Mouse (Mus musculus): Measurements from ENCODE around the gene Bhlha15. TPM values are rescaled to one million over a fixed set of nuclear protein-coding genes. Genes with fewer than 3 reads are reported as not detected.

Gene Bhlha15
- polyA plus RNA-seq, 1 experiment from 2014 or later: 10.2 TPM

DNA sequence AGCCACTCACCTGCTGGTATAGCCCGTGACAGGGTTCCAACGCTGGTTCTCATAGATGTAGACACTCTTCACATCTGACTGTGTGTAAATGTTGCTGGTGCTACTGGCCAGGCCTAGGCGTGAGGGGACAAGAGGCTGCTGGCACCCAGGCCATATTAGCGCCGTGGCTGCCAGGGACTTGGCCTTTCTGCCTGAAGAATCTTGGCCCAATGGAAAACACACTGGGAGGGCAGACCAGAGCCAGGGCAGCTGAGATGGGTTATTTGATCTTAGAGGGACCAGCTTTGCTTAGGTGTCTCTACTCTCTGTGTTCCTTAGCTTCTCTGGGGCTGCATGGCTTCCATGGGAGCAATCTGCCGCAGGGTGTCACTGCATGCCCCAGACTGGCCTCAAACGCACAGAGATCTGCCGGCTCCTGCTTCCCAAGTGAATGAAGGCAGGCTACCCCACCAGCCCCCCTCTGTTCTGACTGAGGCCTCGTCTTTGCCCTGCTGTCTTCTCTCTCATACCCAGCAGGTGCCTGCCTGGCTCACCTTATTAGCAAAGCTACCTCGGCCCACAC lies 13.4 kb downstream of the Bhlha15 start:
- no peak for ATAC-seq
- Histone ChIP-seq H3K27me3 (replicated peaks; ENCODE audit: control insufficient read depth, insufficient read depth, low read length) (no peaks in the 10 kb centered on the region), H3K4me2 (ENCODE audit: low read depth, low read length) (no peak overlapping the region), H3K9ac (ENCODE audit: low read depth, low read length) (no peak overlapping the region), H3K36me3 (ENCODE audit: control insufficient read depth, insufficient read depth, low read length) (peaks cover 18% of the 10 kb centered on the region), H3K4me3 (ENCODE audit: low read length) (no peak overlapping the region), H3K9me3 (ENCODE audit: control insufficient read depth, low read length) (0 out of 2 replicates have a peak, but pooled peaks cover 5% of the 10 kb centered on the region), H3K27ac (ENCODE audit: low read length) (no peak overlapping the region), H3K4me1 (ENCODE audit: control insufficient read depth, insufficient read depth, low read length) (no peaks in the 10 kb centered on the region)
- 92% methylated on average over 10 of the region's 10 CpGs for WGBS

DNA sequence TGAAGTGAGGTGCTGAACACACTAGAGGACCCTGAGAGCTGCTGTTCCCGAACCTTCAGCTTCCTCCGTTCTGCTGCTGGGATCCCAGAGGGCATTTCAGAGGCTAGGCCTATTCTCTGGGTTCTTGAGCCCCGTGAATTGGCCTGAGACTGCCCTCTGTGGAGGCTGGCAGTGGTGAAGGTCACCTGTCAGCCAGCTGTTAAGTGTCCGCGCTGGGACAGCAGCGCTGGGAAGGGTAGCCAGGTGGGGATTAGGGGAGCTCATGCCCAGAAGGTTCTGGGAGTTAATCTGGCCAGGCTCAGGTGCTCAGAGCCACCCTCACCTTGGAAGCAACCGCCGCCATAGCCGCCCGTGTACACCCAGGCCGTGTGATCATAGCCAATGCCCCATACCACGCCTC lies 14.2 kb downstream of the Bhlha15 start:
- ATAC-seq: no peak
- 0 out of 2 replicates have a peak, but pooled peaks cover 5% of the 10 kb centered on the region for H3K9me3 ChIP-seq (ENCODE audit: control insufficient read depth, low read length)
- H3K4me2 ChIP-seq (ENCODE audit: low read depth, low read length): no peak overlapping the region

DNA sequence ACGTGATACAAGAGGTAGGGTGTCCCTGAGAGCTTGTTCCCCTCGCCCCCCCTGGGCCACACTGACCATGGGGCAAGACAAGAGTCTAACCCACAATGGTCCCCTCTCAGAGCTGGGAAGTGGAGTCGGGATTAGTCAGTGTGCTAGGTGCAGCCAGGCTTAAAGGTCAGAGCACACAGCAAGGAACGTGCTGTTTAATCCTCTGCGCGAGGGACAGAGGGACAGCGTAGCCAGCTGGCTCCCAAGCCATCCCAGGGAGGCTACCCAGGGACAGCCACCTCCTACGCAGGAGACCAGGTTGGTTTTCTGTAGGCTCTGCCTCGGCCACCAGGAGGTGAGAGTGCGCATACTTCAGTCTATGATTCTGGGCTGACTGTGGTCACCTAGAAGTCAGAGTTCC lies 14.8 kb downstream of the Bhlha15 start:
- H3K27ac ChIP-seq (ENCODE audit: low read length): no peak overlapping the region
- peaks cover 18% of the 10 kb centered on the region for H3K36me3 ChIP-seq (ENCODE audit: control insufficient read depth, insufficient read depth, low read length)
- 86% methylated on average over 10 of the region's 10 CpGs for WGBS
- H3K9me3 ChIP-seq (ENCODE audit: control insufficient read depth, low read length): 0 out of 2 replicates have a peak, but pooled peaks cover 5% of the 10 kb centered on the region
- H3K4me2 ChIP-seq (ENCODE audit: low read depth, low read length): no peak overlapping the region
- no peak overlapping the region for H3K9ac ChIP-seq (ENCODE audit: low read depth, low read length)
- H3K27me3 ChIP-seq (replicated peaks; ENCODE audit: control insufficient read depth, insufficient read depth, low read length): no peaks in the 10 kb centered on the region
- no peaks in the 10 kb centered on the region for H3K4me1 ChIP-seq (ENCODE audit: control insufficient read depth, insufficient read depth, low read length)
- H3K4me3 ChIP-seq (ENCODE audit: low read length): no peak overlapping the region
- ATAC-seq: no peak

More for the DNA sequence above, 14.2 kb downstream of the Bhlha15 start:
- Histone ChIP-seq H3K36me3 (ENCODE audit: control insufficient read depth, insufficient read depth, low read length) (peaks cover 18% of the 10 kb centered on the region), H3K9ac (ENCODE audit: low read depth, low read length) (no peak overlapping the region), H3K27me3 (replicated peaks; ENCODE audit: control insufficient read depth, insufficient read depth, low read length) (no peaks in the 10 kb centered on the region), H3K4me3 (ENCODE audit: low read length) (no peak overlapping the region), H3K4me1 (ENCODE audit: control insufficient read depth, insufficient read depth, low read length) (no peaks in the 10 kb centered on the region), H3K27ac (ENCODE audit: low read length) (no peak overlapping the region)
- WGBS: 92% methylated on average over 12 of the region's 12 CpGs

DNA sequence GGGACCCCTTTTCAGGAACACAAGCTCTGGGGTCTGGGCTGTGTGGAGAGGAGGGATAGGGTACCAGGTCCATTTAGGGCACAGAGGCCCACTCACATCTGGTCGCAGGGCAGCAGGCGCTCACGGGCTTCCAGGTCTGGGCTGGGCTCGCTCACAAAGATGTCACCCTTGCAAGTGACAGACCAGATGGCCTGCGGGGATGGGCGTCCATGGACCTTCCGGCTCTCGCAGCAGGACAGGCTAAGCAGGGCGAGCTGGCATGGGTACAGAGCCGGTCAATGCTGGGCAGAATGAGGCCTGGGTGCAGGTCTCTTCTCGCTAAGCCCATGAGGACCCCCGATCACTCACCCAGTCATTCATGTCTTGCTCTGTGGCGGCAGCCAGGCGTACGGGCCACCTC lies 16.0 kb downstream of the Bhlha15 start:
- no peak for ATAC-seq
- Histone ChIP-seq H3K4me1 (ENCODE audit: control insufficient read depth, insufficient read depth, low read length) (no peaks in the 10 kb centered on the region), H3K4me2 (ENCODE audit: low read depth, low read length) (no peak overlapping the region), H3K27me3 (replicated peaks; ENCODE audit: control insufficient read depth, insufficient read depth, low read length) (no peaks in the 10 kb centered on the region), H3K4me3 (ENCODE audit: low read length) (no peak overlapping the region), H3K9me3 (ENCODE audit: control insufficient read depth, low read length) (0 out of 2 replicates have a peak, but pooled peaks cover 5% of the 10 kb centered on the region), H3K36me3 (ENCODE audit: control insufficient read depth, insufficient read depth, low read length) (peaks cover 18% of the 10 kb centered on the region), H3K9ac (ENCODE audit: low read depth, low read length) (no peak overlapping the region), H3K27ac (ENCODE audit: low read length) (no peak overlapping the region)
- WGBS: 95% methylated on average over 15 of the region's 15 CpGs

DNA sequence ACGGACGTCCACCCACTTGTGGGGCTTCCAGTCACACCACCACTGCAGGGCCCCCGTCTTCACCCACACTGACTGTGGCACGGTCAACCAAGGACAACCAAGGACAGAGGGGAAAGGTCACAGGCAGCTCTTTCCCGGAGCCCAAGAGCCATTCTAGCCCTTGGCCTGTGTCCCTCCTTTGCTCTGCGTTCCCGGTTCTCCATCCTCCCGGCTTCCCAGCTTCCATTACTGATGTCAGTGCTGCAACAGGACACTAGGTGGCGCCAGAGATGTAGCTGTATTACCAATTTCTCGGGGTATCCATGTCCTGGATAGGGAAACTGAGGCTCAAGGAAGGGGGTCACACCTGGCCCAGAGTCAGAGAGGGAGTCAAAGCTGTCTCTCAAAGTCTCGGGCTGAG lies 17.4 kb downstream of the Bhlha15 start:
- H3K4me1 ChIP-seq (ENCODE audit: control insufficient read depth, insufficient read depth, low read length): no peaks in the 10 kb centered on the region
- no peak for ATAC-seq
- no peak overlapping the region for H3K9ac ChIP-seq (ENCODE audit: low read depth, low read length)
- H3K27me3 ChIP-seq (replicated peaks; ENCODE audit: control insufficient read depth, insufficient read depth, low read length): no peaks in the 10 kb centered on the region
- H3K36me3 ChIP-seq (ENCODE audit: control insufficient read depth, insufficient read depth, low read length): peaks cover 17% of the 10 kb centered on the region
- 51% methylated on average over 11 of the region's 11 CpGs for WGBS
- H3K4me2 ChIP-seq (ENCODE audit: low read depth, low read length): no peak overlapping the region
- no peak overlapping the region for H3K27ac ChIP-seq (ENCODE audit: low read length)
- 0 out of 2 replicates have a peak, but pooled peaks cover 2% of the 10 kb centered on the region for H3K9me3 ChIP-seq (ENCODE audit: control insufficient read depth, low read length)
- H3K4me3 ChIP-seq (ENCODE audit: low read length): no peak overlapping the region

DNA sequence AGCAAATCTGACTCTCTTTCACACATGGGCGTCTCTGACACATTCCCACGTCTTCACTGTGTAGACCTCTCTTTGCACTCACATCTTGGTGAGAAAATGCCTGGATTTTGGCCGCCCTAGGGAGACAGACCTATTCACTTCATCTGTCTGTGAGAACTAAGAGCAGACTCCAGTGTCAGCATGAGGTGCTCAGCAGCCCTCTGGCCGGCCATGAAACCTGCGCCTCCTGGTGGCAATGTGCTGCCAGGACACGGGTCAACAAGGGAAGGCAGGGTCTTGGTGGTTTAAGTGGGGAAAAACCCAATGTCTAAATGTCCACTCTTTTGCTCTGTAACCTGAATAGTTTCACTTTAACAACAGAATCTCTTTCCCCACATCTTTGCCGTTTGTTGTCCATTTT lies 24.4 kb downstream of the Bhlha15 start:
- Histone ChIP-seq H3K9ac (ENCODE audit: low read depth, low read length) (no peak overlapping the region), H3K4me1 (ENCODE audit: control insufficient read depth, insufficient read depth, low read length) (no peaks in the 10 kb centered on the region), H3K27me3 (replicated peaks; ENCODE audit: control insufficient read depth, insufficient read depth, low read length) (no peaks in the 10 kb centered on the region), H3K27ac (ENCODE audit: low read length) (no peak overlapping the region), H3K36me3 (ENCODE audit: control insufficient read depth, insufficient read depth, low read length) (peaks cover 5% of the 10 kb centered on the region; the same call in 1 of the 2 replicates), H3K9me3 (ENCODE audit: control insufficient read depth, low read length) (no peaks in the 10 kb centered on the region), H3K4me2 (ENCODE audit: low read depth, low read length) (no peak overlapping the region), H3K4me3 (ENCODE audit: low read length) (no peak overlapping the region)
- WGBS: 31% methylated on average over 7 of the region's 7 CpGs
- ATAC-seq: no peak

DNA sequence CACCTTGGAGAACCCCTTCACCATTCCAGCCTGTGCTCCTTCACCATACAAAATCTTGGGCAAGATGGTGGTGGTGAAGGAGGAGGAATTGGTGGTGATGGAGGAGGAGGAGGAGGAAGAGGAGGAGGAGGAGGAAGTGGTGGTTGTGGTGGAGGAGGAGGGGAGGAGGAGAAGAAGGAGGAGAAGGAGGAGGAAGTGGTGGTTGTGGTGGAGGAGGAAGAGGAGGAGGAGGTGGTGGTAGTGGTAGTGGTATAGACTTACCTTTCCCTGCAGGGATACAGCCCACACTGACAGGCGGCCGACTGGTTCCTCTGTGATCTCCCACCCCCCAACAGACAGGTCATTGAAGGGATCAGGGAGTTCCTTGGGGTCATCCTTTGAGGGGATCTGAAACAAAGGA lies 25.9 kb downstream of the Bhlha15 start:
- Histone ChIP-seq H3K4me1 (ENCODE audit: control insufficient read depth, insufficient read depth, low read length) (no peaks in the 10 kb centered on the region), H3K9me3 (ENCODE audit: control insufficient read depth, low read length) (no peaks in the 10 kb centered on the region), H3K27ac (ENCODE audit: low read length) (no peak overlapping the region), H3K36me3 (ENCODE audit: control insufficient read depth, insufficient read depth, low read length) (0 out of 2 replicates have a peak, but pooled peaks cover 5% of the 10 kb centered on the region), H3K4me3 (ENCODE audit: low read length) (no peak overlapping the region), H3K4me2 (ENCODE audit: low read depth, low read length) (no peak overlapping the region), H3K9ac (ENCODE audit: low read depth, low read length) (no peak overlapping the region), H3K27me3 (replicated peaks; ENCODE audit: control insufficient read depth, insufficient read depth, low read length) (no peaks in the 10 kb centered on the region)
- ATAC-seq: no peak
- 86% methylated on average over 2 of the region's 2 CpGs for WGBS

DNA sequence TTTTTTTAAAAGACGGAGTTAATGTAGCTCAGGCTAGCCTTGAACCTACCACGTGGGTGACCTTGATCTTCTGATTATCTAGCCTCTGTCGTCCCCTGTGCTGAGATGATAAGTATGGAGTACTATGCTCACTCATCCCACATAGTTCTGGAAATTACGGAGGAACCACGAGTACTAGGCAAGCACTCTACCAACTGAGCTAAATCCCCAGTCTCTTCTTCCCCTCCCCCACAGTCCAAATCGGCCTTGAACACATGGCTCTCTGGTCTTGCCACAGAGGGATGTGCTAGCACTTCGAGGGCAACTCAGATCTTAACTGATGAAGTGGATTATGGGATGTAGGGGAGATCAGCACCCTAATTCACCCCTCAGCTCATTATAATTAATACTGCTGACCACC lies 28.0 kb downstream of the Bhlha15 start:
- no peak overlapping the region for H3K9ac ChIP-seq (ENCODE audit: low read depth, low read length)
- H3K4me3 ChIP-seq (ENCODE audit: low read length): no peak overlapping the region
- H3K27ac ChIP-seq (ENCODE audit: low read length): no peak overlapping the region
- H3K27me3 ChIP-seq (replicated peaks; ENCODE audit: control insufficient read depth, insufficient read depth, low read length): no peaks in the 10 kb centered on the region
- 0 out of 2 replicates have a peak, but pooled peaks cover 5% of the 10 kb centered on the region for H3K36me3 ChIP-seq (ENCODE audit: control insufficient read depth, insufficient read depth, low read length)
- WGBS: 88% methylated on average over 7 of the region's 7 CpGs
- no peaks in the 10 kb centered on the region for H3K9me3 ChIP-seq (ENCODE audit: control insufficient read depth, low read length)
- ATAC-seq: no peak
- peaks cover 6% of the 10 kb centered on the region; the same call in 1 of the 2 replicates for H3K4me1 ChIP-seq (ENCODE audit: control insufficient read depth, insufficient read depth, low read length)
- no peak overlapping the region for H3K4me2 ChIP-seq (ENCODE audit: low read depth, low read length)

DNA sequence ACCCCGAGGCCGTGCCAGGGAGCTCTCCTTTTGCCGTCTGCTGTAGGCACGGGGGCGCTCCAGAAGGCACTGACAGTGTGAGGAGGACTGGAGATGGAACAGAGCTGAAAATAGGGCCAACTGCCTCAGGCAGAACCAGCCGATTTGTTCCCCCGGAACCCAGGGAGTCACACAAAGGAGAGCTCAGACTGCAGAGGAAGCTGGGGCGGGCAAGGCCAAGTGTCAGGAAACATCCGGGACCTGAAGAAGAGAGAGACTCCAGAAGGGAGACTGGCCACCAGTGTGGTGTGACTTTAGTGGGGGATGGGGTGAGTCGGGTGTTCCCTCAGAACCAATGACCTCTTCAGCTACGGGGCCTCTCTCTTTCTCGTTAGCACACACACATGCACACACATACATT lies 29.2 kb downstream of the Bhlha15 start:
- Histone ChIP-seq H3K27ac (ENCODE audit: low read length) (no peak overlapping the region), H3K4me1 (ENCODE audit: control insufficient read depth, insufficient read depth, low read length) (peaks cover 6% of the 10 kb centered on the region; the same call in 1 of the 2 replicates), H3K4me3 (ENCODE audit: low read length) (no peak overlapping the region), H3K9me3 (ENCODE audit: control insufficient read depth, low read length) (no peaks in the 10 kb centered on the region), H3K4me2 (ENCODE audit: low read depth, low read length) (no peak overlapping the region), H3K36me3 (ENCODE audit: control insufficient read depth, insufficient read depth, low read length) (no peaks in the 10 kb centered on the region), H3K27me3 (replicated peaks; ENCODE audit: control insufficient read depth, insufficient read depth, low read length) (no peaks in the 10 kb centered on the region), H3K9ac (ENCODE audit: low read depth, low read length) (no peak overlapping the region)
- 80% methylated on average over 12 of the region's 12 CpGs for WGBS
- ATAC-seq: no peak

DNA sequence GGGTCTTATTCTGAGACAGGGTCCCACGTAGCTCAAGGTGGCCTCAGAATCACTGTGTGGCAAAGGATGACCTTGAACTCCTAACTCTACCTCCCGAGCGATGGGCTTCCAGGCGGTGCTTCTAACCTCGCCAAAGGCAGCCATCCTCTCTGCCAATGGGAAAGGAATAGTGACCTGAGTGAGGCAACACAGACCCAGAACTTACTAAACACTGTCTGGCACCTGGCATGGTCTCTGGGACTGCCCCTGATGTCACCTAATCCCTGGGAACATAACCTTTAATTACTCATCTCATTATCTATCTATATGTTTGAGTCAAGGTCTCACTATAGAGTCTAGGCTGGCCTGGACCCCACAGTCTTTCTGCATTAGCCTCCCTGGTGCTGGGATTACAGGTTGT lies 29.9 kb downstream of the Bhlha15 start:
- H3K4me3 ChIP-seq (ENCODE audit: low read length): no peak overlapping the region
- no peaks in the 10 kb centered on the region for H3K9me3 ChIP-seq (ENCODE audit: control insufficient read depth, low read length)
- ATAC-seq: no peak
- H3K9ac ChIP-seq (ENCODE audit: low read depth, low read length): no peak overlapping the region
- no peak overlapping the region for H3K4me2 ChIP-seq (ENCODE audit: low read depth, low read length)
- no peaks in the 10 kb centered on the region for H3K27me3 ChIP-seq (replicated peaks; ENCODE audit: control insufficient read depth, insufficient read depth, low read length)
- H3K27ac ChIP-seq (ENCODE audit: low read length): no peak overlapping the region
- 83% methylated on average over 5 of the region's 5 CpGs for WGBS
- H3K4me1 ChIP-seq (ENCODE audit: control insufficient read depth, insufficient read depth, low read length): peaks cover 6% of the 10 kb centered on the region; the same call in 1 of the 2 replicates
- H3K36me3 ChIP-seq (ENCODE audit: control insufficient read depth, insufficient read depth, low read length): no peaks in the 10 kb centered on the region
